ENCODE assay signal across 8 mouse cellular contexts in the genomic region with DNA sequence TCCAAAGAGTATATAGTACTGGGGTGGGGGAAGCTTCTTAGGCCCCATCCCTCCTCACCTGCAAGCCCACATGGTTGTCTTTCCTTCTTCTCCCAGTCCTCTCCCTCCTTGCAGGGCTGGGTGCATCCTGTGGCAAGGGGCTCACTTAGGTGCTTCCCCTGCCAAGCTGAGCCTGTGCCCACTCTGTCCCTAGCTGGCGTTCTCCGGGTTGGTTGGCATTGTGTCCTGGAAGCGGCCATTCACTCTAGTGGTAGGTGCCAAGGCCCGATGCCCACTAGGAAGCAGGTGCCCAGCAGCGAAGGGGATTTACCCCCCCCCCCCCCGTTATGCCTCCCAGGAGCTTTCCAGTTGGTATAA. TPM values are rescaled to one million over a fixed set of nuclear protein-coding genes. Genes with fewer than 3 reads are reported as not detected.
DNase-seq lines count a peak whose midpoint lies in the region; ATAC-seq lines count a peak whose summit lies in the region.

No protein-coding gene starts in this region.

- peaks cover 7% of the 10 kb centered on the region for H3K4me1 ChIP-seq in embryonic facial prominence, embryonic 11.5 days (ENCODE audit: control insufficient read depth, insufficient read depth, low read length)
- peaks cover 65% of the 10 kb centered on the region for H3K4me1 ChIP-seq in hindbrain, embryonic 10.5 days (replicated peaks)
- H3K4me1 ChIP-seq in midbrain, embryonic 14.5 days (ENCODE audit: control insufficient read depth, insufficient read depth, low read length), result peaks cover 13% of the 10 kb centered on the region

- peak overlapping the region; percentile 86 for H3K4me2 ChIP-seq in embryonic facial prominence, embryonic 11.5 days (ENCODE audit: low read depth, low read length)
- peak overlapping the region; percentile 99 for H3K4me2 ChIP-seq in midbrain, embryonic 14.5 days (ENCODE audit: low read length)

- WGBS in embryonic facial prominence, embryonic 11.5 days, result 88% methylated on average over 5 of the region's 6 CpGs
- WGBS in hindbrain, embryonic 10.5 days, result 79% methylated on average over 6 of the region's 6 CpGs
- 76% methylated on average over 6 of the region's 6 CpGs for WGBS in midbrain, embryonic 14.5 days

- no peak for ATAC-seq in embryonic facial prominence, embryonic 11.5 days (replicated peaks; ENCODE audit: insufficient number of reproducible peaks, low FRiP score, low TSS enrichment, low read depth)
- ATAC-seq in midbrain, embryonic 14.5 days (ENCODE audit: low FRiP score, low TSS enrichment), result no peak
- no peak for ATAC-seq in monocyte, adult 5-6 weeks (replicated peaks; ENCODE audit: insufficient number of reproducible peaks, low FRiP score, low TSS enrichment, poor library complexity, severe bottlenecking)

- H3K4me3 ChIP-seq in embryonic facial prominence, embryonic 11.5 days (ENCODE audit: low read depth, low read length), result peak overlapping the region; percentile 53
- H3K4me3 ChIP-seq in hindbrain, embryonic 10.5 days, result peak overlapping the region; percentile 79
- H3K4me3 ChIP-seq in midbrain, embryonic 14.5 days (replicated peaks; ENCODE audit: low read depth, low read length), result peak overlapping the region; percentile 61

- H3K27me3 ChIP-seq in embryonic facial prominence, embryonic 11.5 days (ENCODE audit: control insufficient read depth, insufficient read depth, low read length), result no peaks in the 10 kb centered on the region
- H3K27me3 ChIP-seq in hindbrain, embryonic 10.5 days (ENCODE audit: insufficient read depth, poor library complexity, severe bottlenecking), result peaks cover 16% of the 10 kb centered on the region
- H3K27me3 ChIP-seq in midbrain, embryonic 14.5 days (ENCODE audit: control insufficient read depth, insufficient read depth, low read length), result no peaks in the 10 kb centered on the region

- peak overlapping the region; percentile 76 for H3K9ac ChIP-seq in embryonic facial prominence, embryonic 11.5 days (replicated peaks; ENCODE audit: low read length)
- H3K9ac ChIP-seq in midbrain, embryonic 14.5 days (replicated peaks; ENCODE audit: low read length), result peak overlapping the region; percentile 86

- DNase-seq in left cerebral cortex, postnatal 4 days, result peak; percentile 53
- no peak for DNase-seq in left cerebral cortex, postnatal 25 days (ENCODE audit: low spot score in 2 of 2)
- no peak for DNase-seq in embryonic facial prominence, embryonic 11.5 days (ENCODE audit: low spot score)
- no peak for DNase-seq in hindbrain, embryonic 10.5 days (ENCODE audit: low spot score)
- no peak for DNase-seq in midbrain, embryonic 14.5 days
- no peak for DNase-seq in gastrocnemius, postnatal 4 days (ENCODE audit: low spot score in 2 of 2)
- no peak for DNase-seq in B cell, adult 2 months

- intact Hi-C loops in left cerebral cortex, postnatal 4 days (cut with DNase I), result no loop called here
- intact Hi-C loops in left cerebral cortex, postnatal 25 days (cut with DNase I), result no loop called here

- H3K36me3 ChIP-seq in embryonic facial prominence, embryonic 11.5 days (replicated peaks; ENCODE audit: control insufficient read depth, insufficient read depth, low read depth, low read length), result peaks cover 10% of the 10 kb centered on the region
- H3K36me3 ChIP-seq in hindbrain, embryonic 10.5 days, result peaks cover 64% of the 10 kb centered on the region
- peaks cover 56% of the 10 kb centered on the region for H3K36me3 ChIP-seq in midbrain, embryonic 14.5 days (ENCODE audit: control insufficient read depth, insufficient read depth, low read length)

- H3K27ac ChIP-seq in embryonic facial prominence, embryonic 11.5 days (replicated peaks; ENCODE audit: low read depth, low read length), result no peak overlapping the region
- peak overlapping the region; percentile 94 for H3K27ac ChIP-seq in hindbrain, embryonic 10.5 days
- peak overlapping the region; percentile 86 for H3K27ac ChIP-seq in midbrain, embryonic 14.5 days (replicated peaks; ENCODE audit: low read depth, low read length)

- H3K9me3 ChIP-seq in embryonic facial prominence, embryonic 11.5 days (replicated peaks; ENCODE audit: control insufficient read depth, low read length), result no peaks in the 10 kb centered on the region
- H3K9me3 ChIP-seq in hindbrain, embryonic 10.5 days, result no peaks in the 10 kb centered on the region
- no peaks in the 10 kb centered on the region for H3K9me3 ChIP-seq in midbrain, embryonic 14.5 days (ENCODE audit: control insufficient read depth, low read length)

RNA-seq across cellular contexts. Expression of a gene that starts 1.0 kb away (rescaled TPM):
- 10 to 100 TPM; 51.4 to 56.2 TPM for total RNA-seq in left cerebral cortex, postnatal 4 days (2021)
- total RNA-seq in left cerebral cortex, postnatal 25 days (2021), result 10 to 100 TPM; 61.6 to 64.9 TPM
- 15.3 and 19.4 TPM in 2 replicates for polyA plus RNA-seq in embryonic facial prominence, embryonic 11.5 days (2014; fragmentation: Nextera tagmentation; extraction: Ambion mirVana)
- 30.2 and 38.7 TPM in 2 replicates for polyA plus RNA-seq in hindbrain, embryonic 10.5 days (2016; fragmentation: Nextera tagmentation; extraction: Ambion mirVana)
- 25.0 and 25.3 TPM in 2 replicates for polyA plus RNA-seq in midbrain, embryonic 14.5 days (2014; fragmentation: Nextera tagmentation; extraction: Ambion mirVana)
- 10 to 100 TPM; 19.2 to 22.1 TPM for total RNA-seq in gastrocnemius, postnatal 4 days (2021)
- total RNA-seq in monocyte, adult 5-6 weeks (2017), result 4.9 to 45.4 TPM (median 15.8 TPM) in 3 replicates

RNA-seq across cellular contexts. Expression of a gene that starts 6.7 kb away (rescaled TPM):
- total RNA-seq in left cerebral cortex, postnatal 4 days (2021), result 10 to 100 TPM; 85.3 to 89.7 TPM
- 10 to 100 TPM; 67.1 to 70.2 TPM for total RNA-seq in left cerebral cortex, postnatal 25 days (2021)
- polyA plus RNA-seq in embryonic facial prominence, embryonic 11.5 days (2014; fragmentation: Nextera tagmentation; extraction: Ambion mirVana), result 80.5 and 91.1 TPM in 2 replicates
- 98.9 and 116 TPM in 2 replicates for polyA plus RNA-seq in hindbrain, embryonic 10.5 days (2016; fragmentation: Nextera tagmentation; extraction: Ambion mirVana)
- 104 and 123 TPM in 2 replicates for polyA plus RNA-seq in midbrain, embryonic 14.5 days (2014; fragmentation: Nextera tagmentation; extraction: Ambion mirVana)
- 10 to 100 TPM; 41.8 to 43.1 TPM for total RNA-seq in gastrocnemius, postnatal 4 days (2021)
- total RNA-seq in monocyte, adult 5-6 weeks (2017), result 23.2 to 55.0 TPM (median 23.6 TPM) in 3 replicates

RNA-seq across cellular contexts. Expression of a gene that starts 18.8 kb away (rescaled TPM):
- total RNA-seq in left cerebral cortex, postnatal 4 days (2021), result 10 to 100 TPM; 61.3 to 62.2 TPM
- total RNA-seq in left cerebral cortex, postnatal 25 days (2021), result 10 to 100 TPM; 66.5 to 67.7 TPM
- 34.6 TPM in 2 replicates for polyA plus RNA-seq in embryonic facial prominence, embryonic 11.5 days (2014; fragmentation: Nextera tagmentation; extraction: Ambion mirVana)
- polyA plus RNA-seq in hindbrain, embryonic 10.5 days (2016; fragmentation: Nextera tagmentation; extraction: Ambion mirVana), result 41.0 and 50.0 TPM in 2 replicates
- 42.0 and 47.8 TPM in 2 replicates for polyA plus RNA-seq in midbrain, embryonic 14.5 days (2014; fragmentation: Nextera tagmentation; extraction: Ambion mirVana)
- total RNA-seq in gastrocnemius, postnatal 4 days (2021), result 10 to 100 TPM; 30.9 to 32.2 TPM
- 71.9 to 84.9 TPM (median 81.9 TPM) in 3 replicates for total RNA-seq in monocyte, adult 5-6 weeks (2017)

RNA-seq across cellular contexts. Expression of a gene that starts 19.3 kb away (rescaled TPM):
- total RNA-seq in left cerebral cortex, postnatal 4 days (2021), result 10 to 100 TPM; 53.8 to 56.6 TPM
- 10 to 100 TPM; 39.0 to 46.6 TPM for total RNA-seq in left cerebral cortex, postnatal 25 days (2021)
- polyA plus RNA-seq in embryonic facial prominence, embryonic 11.5 days (2014; fragmentation: Nextera tagmentation; extraction: Ambion mirVana), result 28.2 and 28.5 TPM in 2 replicates
- polyA plus RNA-seq in hindbrain, embryonic 10.5 days (2016; fragmentation: Nextera tagmentation; extraction: Ambion mirVana), result 34.8 and 35.3 TPM in 2 replicates
- polyA plus RNA-seq in midbrain, embryonic 14.5 days (2014; fragmentation: Nextera tagmentation; extraction: Ambion mirVana), result 22.0 and 24.6 TPM in 2 replicates
- 10 to 100 TPM; 31.1 to 39.0 TPM for total RNA-seq in gastrocnemius, postnatal 4 days (2021)
- 81.2 to 140 TPM (median 118 TPM) in 3 replicates for total RNA-seq in monocyte, adult 5-6 weeks (2017)

RNA-seq across cellular contexts. Expression of a gene that starts 23.9 kb away (rescaled TPM):
- total RNA-seq in left cerebral cortex, postnatal 4 days (2021), result 10 to 100 TPM; 68.6 to 73.1 TPM
- total RNA-seq in left cerebral cortex, postnatal 25 days (2021), result 10 to 100 TPM; 16.0 to 18.7 TPM
- polyA plus RNA-seq in embryonic facial prominence, embryonic 11.5 days (2014; fragmentation: Nextera tagmentation; extraction: Ambion mirVana), result 1.2 and 2.4 TPM in 2 replicates
- polyA plus RNA-seq in hindbrain, embryonic 10.5 days (2016; fragmentation: Nextera tagmentation; extraction: Ambion mirVana), result 7.3 and 9.1 TPM in 2 replicates
- polyA plus RNA-seq in midbrain, embryonic 14.5 days (2014; fragmentation: Nextera tagmentation; extraction: Ambion mirVana), result 23.6 and 30.7 TPM in 2 replicates
- under 1 TPM; 0.39 to 0.91 TPM for total RNA-seq in gastrocnemius, postnatal 4 days (2021)
- not detected in 3 replicates for total RNA-seq in monocyte, adult 5-6 weeks (2017)
